Mouse (Mus musculus) CH12.LX (cell line): ENCODE data around the gene Zmat3. TPM values are rescaled to one million over a fixed set of nuclear protein-coding genes. Genes with fewer than 3 reads are reported as not detected.

ENCODE experiments used
- DNase-seq: peaks from one replicate; pipeline ENCODE4 v3.0.0-alpha.2; 2013; ENCODE audit errors: extremely low read depth
- H3K27ac ChIP-seq: 2 replicates; pipeline ENCODE4 v1.5.1; 2012; ENCODE audit warnings: low read depth, mild to moderate bottlenecking, control low read depth, moderate library complexity; ENCODE audit not compliant: insufficient read depth
- H3K27me3 ChIP-seq: replicated peaks from 2 replicates; pipeline ENCODE3; 2012; ENCODE audit warnings: inconsistent platforms
- H3K36me3 ChIP-seq, 2 experiments: replicated peaks in 1 of 2; 2 replicates each; pipeline versions ENCODE3 to v1.6.1; 2012; ENCODE audit warnings: inconsistent platforms in 1 of 2, low read length in 1 of 2, mild to moderate bottlenecking in 1 of 2, mixed read lengths in 1 of 2, moderate library complexity in 1 of 2; ENCODE audit not compliant: control insufficient read depth in 1 of 2, insufficient read depth in 1 of 2
- H3K4me1 ChIP-seq, 2 experiments: 2 replicates each; pipeline ENCODE4 v1.6.1; 2012; ENCODE audit warnings: inconsistent platforms in 1 of 2, moderate library complexity in 1 of 2; ENCODE audit not compliant: insufficient read depth in 2 of 2, control insufficient read depth in 1 of 2
- H3K4me2 ChIP-seq: 2 replicates; pipeline ENCODE4 v1.6.1; 2012; ENCODE audit warnings: low read depth, mild to moderate bottlenecking, control low read depth; ENCODE audit not compliant: poor library complexity, insufficient read depth, severe bottlenecking
- H3K4me3 ChIP-seq, 3 experiments: fragments of 150-350 bp in 1 of 3; sonication (generic) in 1 of 3; replicated peaks in 1 of 3; 2 replicates each; pipeline versions ENCODE3 to v1.5.1; 2011 to 2012; ENCODE audit warnings: low read depth in 2 of 3, low read length in 2 of 3, mild to moderate bottlenecking in 2 of 3, moderate library complexity in 2 of 3, control low read depth in 1 of 3, improper control_type of control experiment in 1 of 3, inconsistent platforms in 1 of 3, mixed read lengths in 1 of 3; ENCODE audit not compliant: poor library complexity in 1 of 3
- H3K79me2 ChIP-seq: replicated peaks from 2 replicates; pipeline ENCODE4 v1.6.1; 2012; ENCODE audit warnings: mild to moderate bottlenecking, moderate library complexity; ENCODE audit not compliant: control insufficient read depth, poor library complexity, insufficient read depth, severe bottlenecking; ENCODE audit errors: extremely low read depth
- H3K9ac ChIP-seq: 2 replicates; pipeline ENCODE4 v1.6.1; 2012; ENCODE audit warnings: low read depth, mild to moderate bottlenecking, control low read depth, moderate library complexity; ENCODE audit not compliant: insufficient read depth
- H3K9me3 ChIP-seq: replicated peaks from 2 replicates; pipeline ENCODE3; 2012; ENCODE audit warnings: low read length, inconsistent platforms, mixed read lengths
- CTCF ChIP-seq, 2 experiments: IDR thresholded peaks in 1 of 2; conservative IDR thresholded peaks in 1 of 2; 2 replicates each; pipeline ENCODE4 v1.5.1; 2011 to 2012; ENCODE audit warnings: low read depth in 2 of 2, low read length in 2 of 2, improper control_type of control experiment in 1 of 2, inconsistent platforms in 1 of 2, mild to moderate bottlenecking in 1 of 2, moderate library complexity in 1 of 2
- ETS1 ChIP-seq: conservative IDR thresholded peaks from 2 replicates; pipeline ENCODE4 v1.6.1; 2012; ENCODE audit warnings: low read depth, mild to moderate bottlenecking, inconsistent platforms, low read length, improper control_type of control experiment, moderate library complexity
- HCFC1 ChIP-seq: IDR thresholded peaks from 2 replicates; pipeline ENCODE4 v1.6.1; 2012; ENCODE audit warnings: low read depth, mild to moderate bottlenecking, inconsistent platforms, low read length, improper control_type of control experiment
- JUN ChIP-seq: IDR thresholded peaks from 2 replicates; pipeline ENCODE4 v1.6.1; 2011; ENCODE audit warnings: low read depth, mild to moderate bottlenecking, low read length, improper control_type of control experiment, moderate library complexity; ENCODE audit not compliant: insufficient read depth
- JUND ChIP-seq: conservative IDR thresholded peaks from 2 replicates; pipeline ENCODE4 v1.6.1; 2011; ENCODE audit warnings: low read depth, low read length, improper control_type of control experiment
- MAX ChIP-seq: IDR thresholded peaks from 2 replicates; pipeline ENCODE4 v1.6.1; 2011; ENCODE audit warnings: low read length, improper control_type of control experiment
- MAZ ChIP-seq: IDR thresholded peaks from 2 replicates; pipeline ENCODE4 v1.6.1; 2012; ENCODE audit warnings: low read depth, mild to moderate bottlenecking, inconsistent platforms, low read length, improper control_type of control experiment, moderate library complexity
- MXI1 ChIP-seq: IDR thresholded peaks from 2 replicates; pipeline ENCODE4 v1.6.1; 2011; ENCODE audit warnings: mild to moderate bottlenecking, low read depth, low read length, improper control_type of control experiment
- MYC ChIP-seq: IDR thresholded peaks from 2 replicates; pipeline ENCODE4 v1.6.1; 2011; ENCODE audit warnings: low read depth, mild to moderate bottlenecking, improper control_type of control experiment, low read length
- NELFE ChIP-seq: IDR thresholded peaks from 2 replicates; pipeline ENCODE4 v1.6.1; 2011; ENCODE audit warnings: low read depth, low read length, improper control_type of control experiment
- PAX5 ChIP-seq: IDR thresholded peaks from 2 replicates; pipeline ENCODE4 v1.6.1; 2012; ENCODE audit warnings: low read length, inconsistent platforms, mixed read lengths
- RAD21 ChIP-seq: IDR thresholded peaks from 2 replicates; pipeline ENCODE4 v1.6.1; 2011; ENCODE audit warnings: low read depth, mild to moderate bottlenecking, low read length, improper control_type of control experiment, moderate library complexity
- SMC3 ChIP-seq: IDR thresholded peaks from 2 replicates; pipeline ENCODE4 v1.6.1; 2011; ENCODE audit warnings: low read depth, low read length, improper control_type of control experiment
- ZC3H11A ChIP-seq: IDR thresholded peaks from 2 replicates; pipeline ENCODE4 v1.6.1; 2012; ENCODE audit warnings: low read depth, mild to moderate bottlenecking, inconsistent platforms, low read length, improper control_type of control experiment
- ZMIZ1 ChIP-seq: IDR thresholded peaks from 2 replicates; pipeline ENCODE4 v1.6.1; 2012; ENCODE audit warnings: low read depth, mild to moderate bottlenecking, inconsistent platforms, low read length, improper control_type of control experiment
- ZNF384 ChIP-seq: IDR thresholded peaks from 2 replicates; pipeline ENCODE4 v1.6.1; 2012; ENCODE audit warnings: low read depth, low read length, improper control_type of control experiment, inconsistent platforms
- dilution Hi-C: fragments of 300-500 bp; cut with MboI; formaldehyde crosslinking; loops from 2 replicates; pipeline ENCODE4 v1.14.3; 2020; ENCODE audit warnings: low sequenced_read_pairs; ENCODE audit not compliant: extremely low pct_unique_long_range_greater_than_20kb, extremely low pct_ligation_motif_present
- in situ Hi-C: fragments of 300-500 bp; cut with MboI; formaldehyde crosslinking; loops from 3 replicates; pipeline ENCODE4 v1.14.3; 2019; ENCODE audit warnings: low sequenced_read_pairs, low pct_ligation_motif_present, low pct_unique_long_range_greater_than_20kb, mixed read lengths
- polyA plus RNA-seq: library from polyadenylated mRNA; unstranded; fragments of >175 nt; gene quantifications from 2 replicates; pipeline ENCODE4 v1.2.1, GENCODE M21; 2012; ENCODE audit warnings: low read depth; ENCODE audit not compliant: insufficient read length
- total RNA-seq, 2 experiments: library from RNA; depleted of rRNA; stranded (reverse); fragments of 300-350 nt in 1 of 2; fragments of >200 nt in 1 of 2; gene quantifications; 2 replicates each; pipeline ENCODE4 v1.2.3; 2012 to 2014

Gene Zmat3
- total and polyA plus RNA-seq, 3 experiments = 13.4 to 21.6 (median 17.2) TPM

DNA sequence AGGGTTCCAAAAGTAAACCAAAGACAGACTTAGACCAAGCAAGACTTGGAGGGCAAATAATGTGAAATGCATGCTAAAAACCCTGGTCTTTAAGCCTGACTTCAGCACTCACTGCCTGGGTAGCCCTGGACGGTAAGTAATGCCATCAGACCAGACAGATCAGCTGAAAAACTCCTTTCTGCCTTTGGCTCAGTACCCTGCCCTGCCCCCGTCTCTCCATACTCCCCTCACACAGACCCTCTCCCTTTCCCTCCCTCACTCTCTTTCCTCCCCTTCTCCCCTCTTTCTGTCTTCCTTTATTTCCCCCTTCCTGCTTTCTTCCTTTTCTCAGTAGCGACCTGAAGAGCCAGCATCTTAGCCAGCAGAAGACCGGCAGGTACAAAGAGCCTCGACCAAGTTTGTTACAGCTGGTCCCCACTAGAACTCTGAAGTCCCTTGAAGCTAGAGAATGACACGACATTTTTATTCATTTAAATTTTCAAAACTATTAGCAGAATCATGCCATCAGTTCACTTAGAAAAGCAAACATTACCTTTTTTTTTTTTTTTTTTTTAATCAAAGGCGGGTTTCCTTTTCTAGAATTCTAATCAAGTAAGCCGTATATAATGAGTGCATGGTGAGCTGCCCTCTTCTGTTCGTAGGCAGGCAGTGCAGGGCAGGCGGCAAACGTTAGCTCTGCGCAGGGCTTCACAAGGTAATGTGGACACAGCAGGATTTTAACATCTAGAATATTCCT is 48.5 kb downstream of the Zmat3 start:
- peak; percentile 33 for DNase-seq
- H3K9me3 ChIP-seq = no peaks in the 10 kb centered on the region
- dilution Hi-C loops (no loop called here), in situ Hi-C loops (no loop called here)
- no peaks in the 10 kb centered on the region for H3K36me3 ChIP-seq
- H3K27ac ChIP-seq = no peak overlapping the region
- H3K9ac ChIP-seq = 0 out of 2 replicates have a peak overlapping the region, but pooled peaks have one; percentile 16
- H3K4me3 ChIP-seq = no peak overlapping the region
- H3K4me2 ChIP-seq = peak overlapping the region; percentile 70
- TF ChIP-seq MYC = no peak
- no peak for TF ChIP-seq MAX
- no peak for TF ChIP-seq ETS1
- TF ChIP-seq ZC3H11A = peak; percentile 24; the same call in 1 of the 2 replicates
- TF ChIP-seq PAX5 = no peak
- peak; percentile 54 for TF ChIP-seq SMC3
- TF ChIP-seq CTCF (conservative IDR thresholded peaks at IDR 0.05 in 1 of 2, IDR thresholded peaks at IDR 0.05 in 1 of 2; ENCODE audit: low read depth in 2 of 2, low read length in 2 of 2) = peak in 1 of 2 experiments; percentile 71; a peak in 3 of 4 replicates
- TF ChIP-seq RAD21 = peak; percentile 46
- TF ChIP-seq ZNF384 = peak; percentile 76
- no peak for TF ChIP-seq JUND
- no peaks in the 10 kb centered on the region for H3K27me3 ChIP-seq
- no peaks in the 10 kb centered on the region for H3K79me2 ChIP-seq
- H3K4me1 ChIP-seq = peaks cover 0 to 5% of the 10 kb centered on the region in 2 experiments; a peak in 2 of 4 replicates

DNA sequence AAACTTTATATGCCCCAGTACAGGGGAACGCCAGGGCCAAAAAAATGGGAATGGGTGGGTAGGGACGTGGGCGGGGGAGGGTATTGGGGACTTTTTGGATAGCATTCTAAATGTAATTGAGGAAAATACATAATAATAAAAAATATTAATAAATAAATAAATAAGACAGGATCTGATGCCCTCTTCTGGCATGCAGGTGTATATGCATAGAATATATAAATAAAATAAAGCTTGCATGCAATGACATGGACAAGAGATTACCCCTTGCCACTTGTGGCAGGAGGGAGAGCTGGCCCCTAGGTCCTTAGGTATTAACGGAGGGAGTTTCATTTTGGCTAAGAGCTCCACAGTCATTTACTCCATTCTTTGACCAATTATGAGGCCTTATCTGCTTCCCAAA is 51.1 kb downstream of the Zmat3 start:
- dilution Hi-C loops = no loop called here

DNA sequence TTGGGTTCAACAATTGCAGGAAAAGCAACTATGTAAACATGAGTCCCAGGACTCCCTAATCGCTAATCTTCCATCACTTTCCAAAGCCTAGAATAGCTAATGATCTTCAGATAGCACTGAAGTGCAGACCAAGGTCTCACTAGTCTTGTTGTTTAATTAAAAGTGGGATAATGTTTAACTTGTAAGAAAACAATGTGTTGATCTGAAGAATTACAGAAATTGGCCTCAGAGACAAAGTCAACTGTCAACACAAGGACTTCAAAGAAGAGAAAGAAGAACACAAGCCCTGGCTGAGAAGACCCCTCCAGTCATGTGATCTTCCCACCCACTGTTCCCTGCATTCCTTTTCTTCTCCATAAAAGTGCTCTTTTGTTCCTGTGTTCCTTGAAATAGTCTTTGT is 61.6 kb downstream of the Zmat3 start:
- Histone ChIP-seq H3K4me1 (no peaks in the 10 kb centered on the region), H3K79me2 (no peaks in the 10 kb centered on the region), H3K27ac (no peak overlapping the region), H3K9ac (no peak overlapping the region), H3K36me3 (no peaks in the 10 kb centered on the region), H3K9me3 (no peaks in the 10 kb centered on the region), H3K4me2 (no peak overlapping the region), H3K27me3 (no peaks in the 10 kb centered on the region), H3K4me3 (no peak overlapping the region)
- TF ChIP-seq MAZ (no peak), ZMIZ1 (no peak), NELFE (no peak), HCFC1 (no peak), JUND (no peak)
- dilution Hi-C loops = no loop called here
- in situ Hi-C loops = no loop called here
- no peak for DNase-seq

More for the DNA sequence above, 51.1 kb downstream of the Zmat3 start:
- DNase-seq = no peak
- H3K36me3 ChIP-seq = no peaks in the 10 kb centered on the region
- TF ChIP-seq HCFC1 (no peak), JUN (no peak), MAX (no peak), MXI1 (no peak)
- H3K9me3 ChIP-seq = no peaks in the 10 kb centered on the region
- H3K79me2 ChIP-seq = no peaks in the 10 kb centered on the region
- H3K4me1 ChIP-seq = peaks cover 0 to 5% of the 10 kb centered on the region in 2 experiments; a peak in 2 of 4 replicates
- H3K4me3 ChIP-seq = no peak overlapping the region
- H3K9ac ChIP-seq = no peak overlapping the region
- H3K27ac ChIP-seq = no peak overlapping the region
- no peak overlapping the region for H3K4me2 ChIP-seq
- in situ Hi-C loops = no loop called here
- H3K27me3 ChIP-seq = no peaks in the 10 kb centered on the region
